Mouse (Mus musculus) kidney, postnatal 0 days (tissue): ENCODE measurements around the gene Zfp428. TPM values are rescaled to one million over a fixed set of nuclear protein-coding genes. Genes with fewer than 3 reads are reported as not detected.
A peak's percentile ranks its signal among the peaks of the same experiment; 100 is the strongest.

Source experiments
- ATAC-seq: fragments of 200-750 bp; cut with Nextera tagmentation; replicated peaks from 2 replicates; pipeline ENCODE4 v1.8.0; 2017; ENCODE audit warnings: low read depth, moderate number of reproducible peaks, moderate TSS enrichment, moderate library complexity; ENCODE audit not compliant: low FRiP score
- DNase-seq: peaks from one replicate; pipeline ENCODE4 v3.0.0-alpha.2; 2016; ENCODE audit warnings: low spot score
- H3K27ac ChIP-seq: fragments of 300-500 bp; sonication (generic); 2 replicates; pipeline ENCODE4 v1.5.1; 2014; ENCODE audit warnings: mild to moderate bottlenecking
- H3K27me3 ChIP-seq: fragments of 300-500 bp; sonication (generic); 2 replicates; pipeline ENCODE4 v1.6.1; 2014; ENCODE audit warnings: low read length, mixed read lengths; ENCODE audit not compliant: insufficient read depth
- H3K36me3 ChIP-seq: fragments of 300-500 bp; sonication (generic); 2 replicates; pipeline ENCODE4 v1.6.1; 2014; ENCODE audit warnings: low read length, mixed read lengths; ENCODE audit not compliant: insufficient read depth
- H3K4me1 ChIP-seq: fragments of 300-500 bp; sonication (generic); replicated peaks from 2 replicates; pipeline ENCODE4 v1.6.1; 2014; ENCODE audit warnings: antibody characterized with exemption, low read length, mixed read lengths; ENCODE audit not compliant: insufficient read depth
- H3K4me2 ChIP-seq: fragments of 300-500 bp; sonication (generic); 2 replicates; pipeline ENCODE4 v1.6.1; 2014; ENCODE audit warnings: mild to moderate bottlenecking, low read length, moderate library complexity, mixed read lengths
- H3K4me3 ChIP-seq: fragments of 300-500 bp; sonication (generic); replicated peaks from 2 replicates; pipeline ENCODE4 v1.5.1; 2014; ENCODE audit warnings: low read depth, low read length
- H3K9ac ChIP-seq: fragments of 300-500 bp; sonication (generic); 2 replicates; pipeline ENCODE4 v1.6.1; 2014; ENCODE audit warnings: low read depth, low read length
- H3K9me3 ChIP-seq: fragments of 300-500 bp; sonication (generic); replicated peaks from 2 replicates; pipeline ENCODE4 v1.6.1; 2016; ENCODE audit warnings: low read length, inconsistent platforms, mixed read lengths
- CTCF ChIP-seq: IDR thresholded peaks from 2 replicates; pipeline ENCODE4 v1.5.1; 2016; ENCODE audit warnings: antibody characterized with exemption, low read depth, mild to moderate bottlenecking, moderate library complexity
- WGBS: fragments of 180-500 bp; shearing (Covaris S2); extraction: QIAGEN DNeasy Blood & Tissue Kit; methylation state at CpG from one replicate; pipeline ENCODE4 v1.1.7; 2014; 5-methylcytosine and 5-hydroxymethylcytosine counted together
- polyA plus RNA-seq: library from polyadenylated mRNA; unstranded; fragments of >200 nt; fragmentation: Nextera tagmentation; extraction: Ambion mirVana; gene quantifications from 2 replicates; pipeline ENCODE4 v1.2.1, GENCODE M21; 2015

The Zfp428 gene
- polyA plus RNA-seq, 1 experiment from 2014 or later = 41.4 TPM

- WGBS = 74% methylated on average over 4 of the region's 4 CpGs
- H3K4me1 ChIP-seq = no peaks in the 10 kb centered on the region
- H3K9ac ChIP-seq = no peak overlapping the region
- no peaks in the 10 kb centered on the region for H3K9me3 ChIP-seq
- TF ChIP-seq CTCF = no peak
- H3K4me2 ChIP-seq = no peak overlapping the region
- H3K36me3 ChIP-seq = peaks cover 27% of the 10 kb centered on the region
- no peak overlapping the region for H3K4me3 ChIP-seq
- no peaks in the 10 kb centered on the region for H3K27me3 ChIP-seq
- DNase-seq (no peak), ATAC-seq (no peak)
- no peak overlapping the region for H3K27ac ChIP-seq
Observed at GRCm38 (mm10) chr7:24563837-24564206, 57.0 kb downstream of the Zfp428 start.

- Histone ChIP-seq H3K9ac (no peak overlapping the region), H3K27me3 (no peaks in the 10 kb centered on the region), H3K27ac (no peak overlapping the region), H3K36me3 (peaks cover 25% of the 10 kb centered on the region), H3K4me2 (no peak overlapping the region), H3K4me1 (no peaks in the 10 kb centered on the region), H3K4me3 (no peak overlapping the region), H3K9me3 (no peaks in the 10 kb centered on the region)
- no peak for ATAC-seq
- peak; percentile 79 for TF ChIP-seq CTCF
- DNase-seq = peak; percentile 67
- WGBS = 70% methylated on average over 6 of the region's 6 CpGs
Observed at GRCm38 (mm10) chr7:24564607-24565265, 57.9 kb downstream of the Zfp428 start.

Other genes with a start within 250 kb of the Zfp428 start
- 7.5 and 8.9 TPM in 2 replicates for gene Zfp93, start 236.6 kb upstream of the Zfp428 start, polyA plus RNA-seq
- gene Zfp61, start 205.8 kb upstream of the Zfp428 start, polyA plus RNA-seq = 22.9 and 24.6 TPM in 2 replicates
- gene Zfp94, start 190.3 kb upstream of the Zfp428 start, polyA plus RNA-seq = 9.8 and 10.0 TPM in 2 replicates
- 0.27 and 0.45 TPM in 2 replicates for gene Tescl, start 173.1 kb upstream of the Zfp428 start, polyA plus RNA-seq
- gene Lypd5, start 157.8 kb upstream of the Zfp428 start, polyA plus RNA-seq = not detected in 2 replicates
- 8.0 and 9.6 TPM in 2 replicates for gene Kcnn4, start 136.7 kb upstream of the Zfp428 start, polyA plus RNA-seq
- 20.6 and 20.8 TPM in 2 replicates for gene Smg9, start 107.4 kb upstream of the Zfp428 start, polyA plus RNA-seq
- gene Irgc1, start 54.7 kb upstream of the Zfp428 start, polyA plus RNA-seq = not detected in 2 replicates
- 11.5 and 15.9 TPM in 2 replicates for gene Plaur, start 44.5 kb upstream of the Zfp428 start, polyA plus RNA-seq
- gene Cadm4, start 25.0 kb upstream of the Zfp428 start, polyA plus RNA-seq = 7.1 and 8.2 TPM in 2 replicates
- gene AC161166.1, start 5.4 kb downstream of the Zfp428 start, polyA plus RNA-seq = 0.06 and 0.12 TPM in 2 replicates
- 5.4 and 6.0 TPM in 2 replicates for gene Irgq, start 23.7 kb downstream of the Zfp428 start, polyA plus RNA-seq
- gene Pinlyp, start 39.1 kb downstream of the Zfp428 start, polyA plus RNA-seq = 0.50 and 0.55 TPM in 2 replicates
- 58.4 and 63.6 TPM in 2 replicates for gene Xrcc1, start 39.3 kb downstream of the Zfp428 start, polyA plus RNA-seq
- 43.7 and 43.8 TPM in 2 replicates for gene Ethe1, start 80.5 kb downstream of the Zfp428 start, polyA plus RNA-seq
- 4.0 and 4.3 TPM in 2 replicates for gene Zfp575, start 80.6 kb downstream of the Zfp428 start, polyA plus RNA-seq
- gene Phldb3, start 103.8 kb downstream of the Zfp428 start, polyA plus RNA-seq = 0.11 and 0.20 TPM in 2 replicates
- 0.68 and 0.88 TPM in 2 replicates for gene Lypd3, start 129.5 kb downstream of the Zfp428 start, polyA plus RNA-seq
- gene Tex101, start 169.7 kb downstream of the Zfp428 start, polyA plus RNA-seq = not detected in 2 replicates
- gene BC049730, start 202.2 kb downstream of the Zfp428 start, polyA plus RNA-seq = not detected in 2 replicates
- gene Gm4763, start 219.9 kb downstream of the Zfp428 start, polyA plus RNA-seq = not detected in 2 replicates